Mouse (Mus musculus): Measurements from ENCODE around the gene Alox12. TPM values are rescaled to one million over a fixed set of nuclear protein-coding genes. Genes with fewer than 3 reads are reported as not detected.
A peak's percentile ranks its signal among the peaks of the same experiment; 100 is the strongest.

Gene Alox12
- 0.32 and 0.35 TPM in 2 replicates for polyA plus RNA-seq (2011; ENCODE audit: insufficient read length, low read depth, missing spikeins)

DNA sequence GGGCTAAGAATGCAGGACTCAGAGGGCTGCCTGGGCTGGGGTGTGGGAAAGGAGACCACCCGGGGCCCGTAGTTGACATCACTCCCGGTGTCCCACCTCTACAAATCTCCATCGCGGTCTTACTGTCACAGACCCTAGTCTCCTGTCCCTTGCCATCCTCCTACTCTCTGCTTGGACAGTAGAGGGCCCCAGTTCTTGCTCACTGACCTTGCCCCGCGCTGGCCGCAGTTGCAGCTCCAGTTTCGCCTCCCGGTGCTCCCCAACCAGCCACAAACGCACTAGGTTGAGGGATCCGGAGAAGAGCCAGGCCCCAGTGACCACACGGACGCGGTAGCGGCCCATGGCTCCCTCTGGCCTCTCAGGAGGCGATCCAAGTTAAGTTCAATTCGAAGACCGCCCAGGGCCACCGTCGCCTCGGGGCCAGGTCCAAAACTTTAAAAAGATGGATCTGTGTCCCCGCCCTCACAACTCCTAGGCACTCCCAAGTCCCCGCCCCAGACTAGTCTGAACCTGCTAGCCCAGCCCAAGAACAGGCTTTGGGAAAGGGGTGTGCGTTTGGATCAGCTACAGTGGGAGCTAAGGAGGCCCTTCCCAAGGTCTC, at the start of gene Alox12:
Alox12 (minus strand) TSS at position 423 of the 601 bp plus-strand sequence.
- TF ChIP-seq CTCF (IDR thresholded peaks at IDR 0.05; ENCODE audit: borderline replicate concordance, insufficient read depth, low read length) = peak; percentile 43; the same call in 1 of the 2 replicates
- no peak for TF ChIP-seq POLR2A (IDR thresholded peaks at IDR 0.05; ENCODE audit: low read depth, low read length)
- H3K4me3 ChIP-seq (ENCODE audit: insufficient read depth, low read length) = peak within 1 kb of the TSS; percentile 32
- no peak within 1 kb of the TSS for H3K27ac ChIP-seq (ENCODE audit: insufficient read depth, low read length)
- H3K4me1 ChIP-seq (ENCODE audit: control insufficient read depth, insufficient read depth, low read length) = peaks cover 3% of the 10 kb centered on the region; the same call in 1 of the 2 replicates

DNA sequence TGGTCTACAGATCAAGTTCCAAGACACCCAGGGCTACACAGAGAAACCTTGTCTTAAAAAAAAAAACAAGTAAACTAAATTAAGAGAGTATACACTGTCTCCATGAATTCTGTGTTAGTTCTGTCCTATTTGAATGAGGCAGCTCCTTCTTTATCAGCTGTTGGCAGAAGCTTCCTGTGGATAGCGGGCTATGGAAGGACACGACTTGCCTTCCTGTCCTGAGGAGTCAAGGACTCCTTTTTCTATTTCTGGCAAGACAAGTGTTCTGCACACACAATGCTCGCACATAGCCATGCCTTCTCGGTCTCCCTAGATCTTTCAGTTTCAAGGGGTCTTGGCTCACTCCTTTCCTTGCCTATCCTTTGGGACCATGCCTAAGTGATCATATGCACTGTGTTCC, 47.1 kb upstream of the Alox12 start:
- H3K4me1 ChIP-seq (ENCODE audit: control insufficient read depth, insufficient read depth, low read length) = no peaks in the 10 kb centered on the region
- no peak overlapping the region for H3K4me3 ChIP-seq (ENCODE audit: insufficient read depth, low read length)
- H3K27ac ChIP-seq (ENCODE audit: insufficient read depth, low read length) = no peak overlapping the region
- TF ChIP-seq CTCF (IDR thresholded peaks at IDR 0.05; ENCODE audit: borderline replicate concordance, insufficient read depth, low read length) (no peak), POLR2A (IDR thresholded peaks at IDR 0.05; ENCODE audit: low read depth, low read length) (no peak)

DNA sequence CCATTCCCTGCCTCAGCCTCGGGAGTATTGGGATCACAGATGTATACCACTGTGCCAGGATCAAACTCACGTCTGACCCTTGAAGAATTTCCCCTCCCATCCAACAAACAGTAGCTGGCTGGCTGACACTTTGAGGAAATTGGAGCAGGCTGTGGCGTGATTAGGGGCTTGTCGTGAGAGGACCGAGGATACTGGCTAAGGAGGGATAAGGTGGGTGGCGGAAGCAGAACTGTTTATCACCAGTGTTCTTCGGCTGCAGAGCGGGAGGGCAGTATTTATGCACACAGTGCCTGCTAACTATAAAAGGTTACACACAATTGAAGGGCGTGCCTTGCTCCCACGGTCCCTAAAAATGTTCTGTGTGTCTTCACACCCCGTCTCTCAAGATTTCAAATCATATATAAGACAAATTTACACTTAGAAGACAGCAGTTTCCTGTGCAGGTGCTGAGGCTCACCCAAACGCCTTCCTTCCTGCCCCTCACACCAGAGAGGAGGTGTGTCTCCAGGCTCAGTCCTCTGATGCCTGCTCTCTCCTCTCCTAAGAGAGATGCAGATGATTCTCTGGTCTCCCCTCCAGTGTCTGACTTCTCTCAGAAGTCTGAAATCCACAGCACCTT, 42.8 kb upstream of the Alox12 start:
- TF ChIP-seq POLR2A (IDR thresholded peaks at IDR 0.05; ENCODE audit: low read depth, low read length) = no peak
- Histone ChIP-seq H3K4me3 (ENCODE audit: insufficient read depth, low read length) (no peak overlapping the region), H3K4me1 (ENCODE audit: control insufficient read depth, insufficient read depth, low read length) (no peaks in the 10 kb centered on the region), H3K27ac (ENCODE audit: insufficient read depth, low read length) (no peak overlapping the region)

DNA sequence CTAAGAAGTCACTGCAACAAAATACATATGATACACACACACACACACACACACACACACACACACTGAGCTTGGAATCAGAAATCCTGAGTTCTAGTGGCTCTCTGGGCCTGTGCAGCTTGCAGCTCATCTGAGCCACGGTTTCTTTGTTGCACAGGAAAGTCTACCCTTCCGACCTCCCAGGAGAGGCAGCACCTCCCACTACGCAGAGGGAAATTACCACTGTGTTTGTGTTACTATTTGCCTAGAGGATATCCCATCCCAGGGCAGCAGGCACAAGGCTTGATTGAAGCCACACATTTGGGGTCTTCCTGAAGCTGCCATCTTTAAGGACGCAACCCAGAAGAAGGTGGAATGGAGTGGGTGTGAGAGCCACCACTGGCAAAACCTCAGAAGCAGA, 42.3 kb upstream of the Alox12 start:
- H3K4me3 ChIP-seq (ENCODE audit: insufficient read depth, low read length) = no peak overlapping the region
- H3K27ac ChIP-seq (ENCODE audit: insufficient read depth, low read length) = no peak overlapping the region
- TF ChIP-seq POLR2A (IDR thresholded peaks at IDR 0.05; ENCODE audit: low read depth, low read length) = no peak
- no peak for TF ChIP-seq CTCF (IDR thresholded peaks at IDR 0.05; ENCODE audit: borderline replicate concordance, insufficient read depth, low read length)
- no peaks in the 10 kb centered on the region for H3K4me1 ChIP-seq (ENCODE audit: control insufficient read depth, insufficient read depth, low read length)

DNA sequence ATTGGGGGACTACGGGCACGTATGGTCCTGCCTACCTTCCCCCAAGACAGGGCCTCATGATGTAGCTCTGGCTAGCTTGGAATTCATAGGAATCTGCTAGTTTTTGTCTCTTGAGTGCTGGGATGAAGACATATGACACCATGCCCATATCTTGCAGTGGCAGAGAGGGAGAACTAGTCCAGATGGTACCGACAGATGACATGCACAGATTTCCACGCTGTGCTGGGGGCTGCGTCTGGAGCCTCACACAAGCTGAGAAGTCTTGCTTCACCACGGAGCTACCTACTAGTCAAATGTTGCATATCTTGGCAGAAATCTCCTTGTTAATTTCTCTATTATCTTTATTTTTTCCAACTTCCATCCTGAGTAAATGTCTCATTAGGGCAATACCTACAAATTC, 38.7 kb upstream of the Alox12 start:
- Histone ChIP-seq H3K4me3 (ENCODE audit: insufficient read depth, low read length) (no peak overlapping the region), H3K27ac (ENCODE audit: insufficient read depth, low read length) (no peak overlapping the region), H3K4me1 (ENCODE audit: control insufficient read depth, insufficient read depth, low read length) (no peaks in the 10 kb centered on the region)
- no peak for TF ChIP-seq POLR2A (IDR thresholded peaks at IDR 0.05; ENCODE audit: low read depth, low read length)
- TF ChIP-seq CTCF (IDR thresholded peaks at IDR 0.05; ENCODE audit: borderline replicate concordance, insufficient read depth, low read length) = no peak

DNA sequence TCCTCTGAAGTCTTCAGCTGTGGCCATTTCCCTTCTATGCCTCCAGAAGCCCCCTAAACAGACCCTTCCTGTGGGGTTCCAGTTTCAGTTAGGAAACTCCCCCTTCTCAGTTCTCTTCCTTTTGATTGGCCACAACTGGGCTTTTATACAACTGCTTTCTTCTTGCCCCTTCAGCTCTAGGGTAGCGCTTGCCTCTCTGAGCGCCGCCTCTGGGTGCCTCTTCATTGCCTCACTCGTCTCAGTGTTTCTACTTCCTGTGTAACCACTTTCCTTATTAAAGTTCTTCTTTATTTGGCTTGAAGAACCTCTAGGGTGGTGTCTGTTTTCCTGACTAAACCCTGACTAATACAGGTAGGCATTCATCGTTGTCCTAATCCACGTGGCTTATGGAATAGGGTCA, 36.1 kb upstream of the Alox12 start:
- TF ChIP-seq POLR2A (IDR thresholded peaks at IDR 0.05; ENCODE audit: low read depth, low read length) (no peak), CTCF (IDR thresholded peaks at IDR 0.05; ENCODE audit: borderline replicate concordance, insufficient read depth, low read length) (no peak)

DNA sequence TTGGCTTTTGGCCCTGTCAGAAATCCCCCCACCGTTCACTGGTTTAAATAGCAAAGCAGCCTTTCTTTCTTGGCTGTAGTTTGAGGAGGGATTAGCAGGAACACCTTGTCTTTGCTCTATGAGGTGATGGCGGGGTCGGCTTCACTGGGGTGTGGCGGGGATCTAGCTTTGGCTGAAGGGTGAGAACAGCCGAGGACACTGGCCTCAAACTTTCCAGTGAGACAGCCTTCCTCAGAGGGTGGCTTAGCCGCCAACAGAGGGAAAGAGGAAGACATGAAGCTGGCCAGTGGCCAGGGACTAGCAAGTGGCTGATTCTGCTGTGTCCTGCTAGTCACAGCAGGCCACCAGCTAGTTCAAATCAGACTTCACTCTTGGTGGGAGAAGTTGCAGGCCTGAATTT, 34.1 kb upstream of the Alox12 start:
- TF ChIP-seq CTCF (IDR thresholded peaks at IDR 0.05; ENCODE audit: borderline replicate concordance, insufficient read depth, low read length) = no peak
- TF ChIP-seq POLR2A (IDR thresholded peaks at IDR 0.05; ENCODE audit: low read depth, low read length) = no peak
- Histone ChIP-seq H3K4me1 (ENCODE audit: control insufficient read depth, insufficient read depth, low read length) (no peaks in the 10 kb centered on the region), H3K27ac (ENCODE audit: insufficient read depth, low read length) (no peak overlapping the region), H3K4me3 (ENCODE audit: insufficient read depth, low read length) (no peak overlapping the region)

More for the DNA sequence above, 36.1 kb upstream of the Alox12 start:
- no peak overlapping the region for H3K27ac ChIP-seq (ENCODE audit: insufficient read depth, low read length)
- H3K4me3 ChIP-seq (ENCODE audit: insufficient read depth, low read length) = no peak overlapping the region
- no peaks in the 10 kb centered on the region for H3K4me1 ChIP-seq (ENCODE audit: control insufficient read depth, insufficient read depth, low read length)

DNA sequence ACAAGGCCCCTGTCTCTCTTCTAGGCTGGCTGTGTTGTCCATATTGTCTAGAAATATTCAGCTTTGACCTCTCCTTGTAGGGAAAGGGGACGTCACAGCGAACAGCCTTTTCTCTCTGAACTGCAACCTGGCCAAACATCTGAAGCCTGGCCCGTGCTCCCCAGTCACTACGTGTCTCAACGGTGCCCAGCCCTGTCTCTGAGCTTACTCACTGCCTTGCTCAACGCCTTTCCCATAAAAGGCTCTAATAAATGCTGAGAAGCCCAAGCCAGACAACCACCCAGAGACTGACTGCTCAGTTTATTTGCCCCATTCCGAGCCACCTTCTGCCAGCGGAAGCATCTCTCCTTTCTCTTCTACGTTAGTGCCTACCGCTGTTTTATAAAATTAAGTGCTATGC, 32.9 kb upstream of the Alox12 start:
- TF ChIP-seq POLR2A (IDR thresholded peaks at IDR 0.05; ENCODE audit: low read depth, low read length) (no peak), CTCF (IDR thresholded peaks at IDR 0.05; ENCODE audit: borderline replicate concordance, insufficient read depth, low read length) (no peak)
- no peak overlapping the region for H3K4me3 ChIP-seq (ENCODE audit: insufficient read depth, low read length)
- H3K4me1 ChIP-seq (ENCODE audit: control insufficient read depth, insufficient read depth, low read length) = no peaks in the 10 kb centered on the region
- no peak overlapping the region for H3K27ac ChIP-seq (ENCODE audit: insufficient read depth, low read length)

DNA sequence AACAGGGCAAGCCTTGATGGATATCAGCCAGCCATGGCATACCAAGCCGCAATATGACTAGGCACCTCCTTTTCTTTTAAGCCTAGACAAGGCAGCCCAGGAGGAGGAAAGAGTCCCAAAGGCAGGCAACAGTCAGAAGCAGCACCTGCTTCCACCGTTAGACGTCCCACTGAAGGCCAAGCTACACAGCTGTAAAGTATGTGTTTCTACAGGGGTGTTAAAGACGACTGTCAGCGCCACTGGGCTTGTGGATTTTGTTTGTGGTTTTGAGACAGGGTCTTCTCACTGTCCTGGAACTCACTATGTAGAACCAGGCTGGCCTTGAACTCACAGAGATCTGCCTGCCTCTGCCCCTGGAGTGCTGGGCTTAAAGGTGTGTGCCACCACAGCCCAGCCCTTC, 30.5 kb upstream of the Alox12 start:
- no peak for TF ChIP-seq CTCF (IDR thresholded peaks at IDR 0.05; ENCODE audit: borderline replicate concordance, insufficient read depth, low read length)
- TF ChIP-seq POLR2A (IDR thresholded peaks at IDR 0.05; ENCODE audit: low read depth, low read length) = no peak
- no peaks in the 10 kb centered on the region for H3K4me1 ChIP-seq (ENCODE audit: control insufficient read depth, insufficient read depth, low read length)
- H3K27ac ChIP-seq (ENCODE audit: insufficient read depth, low read length) = no peak overlapping the region
- H3K4me3 ChIP-seq (ENCODE audit: insufficient read depth, low read length) = no peak overlapping the region

DNA sequence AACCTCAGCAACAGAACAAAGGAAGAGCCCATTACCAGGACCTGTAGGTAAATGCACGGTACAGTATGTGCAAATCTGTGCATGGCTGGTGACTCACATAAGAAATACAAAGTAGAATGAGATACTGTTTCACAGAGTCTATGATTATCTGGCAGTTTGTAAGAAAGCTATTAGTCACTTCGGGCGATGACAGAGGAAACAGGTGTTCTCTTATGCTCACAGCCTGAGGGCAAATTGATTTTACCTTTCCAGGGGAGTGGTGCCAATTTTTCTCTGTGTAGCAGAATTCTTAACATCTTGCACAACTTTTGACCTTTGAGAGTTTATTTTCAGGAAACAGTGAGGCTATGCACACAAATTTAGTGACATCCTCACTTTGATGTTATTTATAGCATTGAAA, 29.6 kb upstream of the Alox12 start:
- Histone ChIP-seq H3K4me3 (ENCODE audit: insufficient read depth, low read length) (no peak overlapping the region), H3K27ac (ENCODE audit: insufficient read depth, low read length) (no peak overlapping the region), H3K4me1 (ENCODE audit: control insufficient read depth, insufficient read depth, low read length) (no peaks in the 10 kb centered on the region)
- TF ChIP-seq CTCF (IDR thresholded peaks at IDR 0.05; ENCODE audit: borderline replicate concordance, insufficient read depth, low read length) (no peak), POLR2A (IDR thresholded peaks at IDR 0.05; ENCODE audit: low read depth, low read length) (no peak)
